Mouse (Mus musculus) ES-Bruce4 (cell line): ENCODE data around the gene Fam222b.

Source experiments
- CTCF ChIP-seq: IDR thresholded peaks from one replicate; pipeline ENCODE4 v1.8.1; 2011; ENCODE audit warnings: low read depth, low read length
- POLR2A ChIP-seq: IDR thresholded peaks from one replicate; pipeline ENCODE4 v1.8.1; 2011; ENCODE audit warnings: low read length; ENCODE audit not compliant: insufficient read depth

DNA sequence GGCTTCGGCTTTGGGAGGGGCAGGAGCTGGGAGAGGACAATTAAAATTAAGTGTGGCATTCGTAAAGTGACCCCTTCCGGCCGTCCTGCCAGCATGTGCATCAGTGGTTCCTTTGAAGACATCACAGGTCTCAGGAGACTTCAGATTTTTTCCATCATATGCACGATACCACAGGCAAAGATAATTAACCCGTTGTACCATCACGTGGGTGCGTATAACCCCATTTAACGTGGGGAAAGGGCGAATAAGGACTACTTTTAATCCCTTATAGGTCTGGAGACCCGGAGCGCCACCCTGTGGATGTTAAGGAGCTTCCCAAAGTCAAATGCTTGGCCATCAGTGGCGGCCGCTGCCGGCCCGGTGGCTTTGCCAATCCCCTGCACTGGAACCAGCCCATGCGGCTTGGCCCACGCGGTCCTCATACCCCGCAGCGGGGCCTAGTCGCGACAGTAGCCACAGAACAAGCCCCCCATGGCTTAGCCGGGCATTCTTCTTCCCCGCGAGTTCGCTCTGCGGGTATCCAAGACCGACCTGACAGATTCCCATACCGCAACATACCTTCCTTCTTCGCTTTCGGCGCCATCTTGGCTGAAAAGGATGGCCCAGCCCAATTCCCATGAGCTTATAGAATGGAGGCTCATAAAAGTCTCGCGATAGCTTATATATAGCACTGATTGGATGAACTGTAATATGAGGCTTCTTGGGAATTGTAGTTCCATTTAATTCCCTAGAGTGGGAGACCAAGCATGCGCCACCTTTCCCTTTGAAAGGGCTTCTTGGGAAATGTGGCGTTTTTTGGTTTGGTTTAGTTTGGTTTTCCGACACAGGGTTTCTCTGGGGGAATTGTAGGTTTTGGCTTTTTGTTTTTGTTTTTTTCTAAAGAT, 88.7 kb downstream of the Fam222b start, which contains the start of gene Rpl23a:
- TF ChIP-seq CTCF (no peak), POLR2A (peak; percentile 90)
